Mouse (Mus musculus): ENCODE results near the gene Rgs13. TPM values are rescaled to one million over a fixed set of nuclear protein-coding genes. Genes with fewer than 3 reads are reported as not detected.

Rgs13 gene
- polyA plus RNA-seq, 1 experiment from 2014 or later, result not detected

- ATAC-seq (no peak), DNase-seq (no peak)
- no peak for TF ChIP-seq EP300 (IDR thresholded peaks at IDR 0.05; ENCODE audit: low read depth)
- TF ChIP-seq CTCF (IDR thresholded peaks at IDR 0.05; ENCODE audit: low read depth), result no peak
- no peaks in the 10 kb centered on the region for H3K4me1 ChIP-seq (ENCODE audit: insufficient read depth)
- H3K27me3 ChIP-seq (ENCODE audit: insufficient read depth, low read length), result no peaks in the 10 kb centered on the region
- no peaks in the 10 kb centered on the region for H3K9me3 ChIP-seq (ENCODE audit: low read length)
- no peak overlapping the region for H3K27ac ChIP-seq (ENCODE audit: low read depth)
- no peaks in the 10 kb centered on the region for H3K36me3 ChIP-seq (replicated peaks; ENCODE audit: insufficient read depth, low read length)
- no peak overlapping the region for H3K9ac ChIP-seq (replicated peaks)
- H3K4me3 ChIP-seq (ENCODE audit: low read depth, low read length), result no peak overlapping the region
- no peak overlapping the region for H3K4me2 ChIP-seq (ENCODE audit: low read depth, low read length)
- 72% methylated on average over 6 of the region's 6 CpGs for WGBS (ENCODE audit: insufficient replicate concordance)
Observed at GRCm38 (mm10) chr1:144115848-144116727, 61.1 kb downstream of the Rgs13 start.

DNA sequence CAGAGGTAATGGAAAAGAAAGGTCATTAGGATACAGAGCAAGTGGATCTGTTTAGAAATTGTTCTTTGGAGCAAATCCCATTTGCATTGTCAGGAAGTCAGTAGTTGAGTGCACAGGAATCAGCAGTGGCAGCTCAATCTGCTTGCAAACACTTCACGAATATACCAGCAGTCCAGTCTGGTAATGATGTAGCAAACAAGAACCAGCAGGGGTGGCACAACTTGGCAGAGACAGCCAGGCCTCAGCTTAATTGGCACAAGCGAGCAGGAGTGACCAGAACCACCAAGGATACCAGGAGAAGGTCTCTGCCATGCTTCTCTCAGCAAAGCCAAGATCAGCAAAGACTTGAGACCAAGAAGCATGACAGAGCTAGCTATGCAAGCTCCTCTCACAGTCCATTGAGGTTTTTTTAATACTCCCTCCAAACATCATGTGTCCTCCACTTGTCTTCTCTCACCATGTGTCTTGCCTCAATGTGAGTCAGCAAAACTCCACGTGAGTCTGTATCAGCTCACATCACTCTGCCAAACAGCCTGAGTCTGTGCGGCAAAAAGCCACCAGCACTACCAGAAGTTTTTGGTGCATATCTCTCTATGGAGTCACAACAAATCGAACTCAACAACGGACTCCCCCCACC, 63.6 kb downstream of the Rgs13 start:
- no peaks in the 10 kb centered on the region for H3K4me1 ChIP-seq (ENCODE audit: insufficient read depth)
- no peaks in the 10 kb centered on the region for H3K27me3 ChIP-seq (ENCODE audit: insufficient read depth, low read length)
- H3K36me3 ChIP-seq (replicated peaks; ENCODE audit: insufficient read depth, low read length), result no peaks in the 10 kb centered on the region
- no peaks in the 10 kb centered on the region for H3K9me3 ChIP-seq (ENCODE audit: low read length)
- no peak overlapping the region for H3K9ac ChIP-seq (replicated peaks)
- no peak for DNase-seq
- H3K27ac ChIP-seq (ENCODE audit: low read depth), result no peak overlapping the region
- H3K4me2 ChIP-seq (ENCODE audit: low read depth, low read length), result no peak overlapping the region
- WGBS (ENCODE audit: insufficient replicate concordance), result 53% methylated on average over 6 of the region's 6 CpGs
- TF ChIP-seq EP300 (IDR thresholded peaks at IDR 0.05; ENCODE audit: low read depth), result no peak
- no peak for TF ChIP-seq CTCF (IDR thresholded peaks at IDR 0.05; ENCODE audit: low read depth)
- ATAC-seq, result no peak
- no peak overlapping the region for H3K4me3 ChIP-seq (ENCODE audit: low read depth, low read length)

- H3K27me3 ChIP-seq (ENCODE audit: insufficient read depth, low read length), result no peaks in the 10 kb centered on the region
- 55% methylated on average over 2 of the region's 2 CpGs for WGBS (ENCODE audit: insufficient replicate concordance)
- no peaks in the 10 kb centered on the region for H3K4me1 ChIP-seq (ENCODE audit: insufficient read depth)
- no peaks in the 10 kb centered on the region for H3K36me3 ChIP-seq (replicated peaks; ENCODE audit: insufficient read depth, low read length)
- DNase-seq (no peak), ATAC-seq (no peak)
- no peak overlapping the region for H3K4me3 ChIP-seq (ENCODE audit: low read depth, low read length)
- no peak overlapping the region for H3K4me2 ChIP-seq (ENCODE audit: low read depth, low read length)
- no peak overlapping the region for H3K9ac ChIP-seq (replicated peaks)
- no peaks in the 10 kb centered on the region for H3K9me3 ChIP-seq (ENCODE audit: low read length)
- no peak for TF ChIP-seq CTCF (IDR thresholded peaks at IDR 0.05; ENCODE audit: low read depth)
- no peak for TF ChIP-seq EP300 (IDR thresholded peaks at IDR 0.05; ENCODE audit: low read depth)
- H3K27ac ChIP-seq (ENCODE audit: low read depth), result no peak overlapping the region
Observed at GRCm38 (mm10) chr1:144112946-144113345, 64.2 kb downstream of the Rgs13 start.

DNA sequence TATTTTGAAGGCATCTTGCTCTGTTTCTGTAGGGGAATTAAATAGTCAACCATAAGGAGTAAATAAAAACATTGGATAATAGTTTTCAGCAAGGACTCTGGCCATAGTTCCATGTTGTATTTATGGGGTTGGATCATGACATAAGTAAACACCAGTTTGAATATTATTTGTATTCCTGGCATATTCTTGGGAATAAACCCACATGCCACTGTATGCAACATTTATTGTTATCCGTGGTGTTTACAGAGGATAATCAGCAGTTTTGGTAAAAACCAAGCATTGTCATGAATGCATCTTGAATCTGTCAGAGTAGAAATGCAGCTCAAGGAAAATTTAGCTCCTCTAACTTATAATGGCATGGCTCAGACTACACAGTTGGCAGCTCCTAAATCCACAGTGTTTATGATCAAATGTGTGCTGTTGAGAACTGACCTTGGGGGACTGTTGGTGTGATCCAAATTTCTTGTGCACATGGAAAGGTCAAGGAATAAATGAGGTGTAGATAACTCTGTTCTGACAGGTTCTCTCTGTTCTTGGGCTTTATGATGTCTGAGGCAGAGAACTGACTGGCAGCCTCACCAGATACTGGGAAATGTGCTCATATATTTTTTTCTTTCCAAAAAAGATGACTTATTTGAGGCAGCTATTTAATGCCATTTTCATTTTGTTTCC, 78.4 kb downstream of the Rgs13 start:
- Histone ChIP-seq H3K36me3 (replicated peaks; ENCODE audit: insufficient read depth, low read length) (no peaks in the 10 kb centered on the region), H3K4me1 (ENCODE audit: insufficient read depth) (no peaks in the 10 kb centered on the region), H3K9ac (replicated peaks) (no peak overlapping the region), H3K4me3 (ENCODE audit: low read depth, low read length) (no peak overlapping the region), H3K4me2 (ENCODE audit: low read depth, low read length) (no peak overlapping the region), H3K27me3 (ENCODE audit: insufficient read depth, low read length) (no peaks in the 10 kb centered on the region), H3K27ac (ENCODE audit: low read depth) (no peak overlapping the region), H3K9me3 (ENCODE audit: low read length) (no peaks in the 10 kb centered on the region)
- WGBS (ENCODE audit: insufficient replicate concordance), result 57% methylated on average over 1 of the region's 1 CpGs
- TF ChIP-seq CTCF (IDR thresholded peaks at IDR 0.05; ENCODE audit: low read depth) (no peak), EP300 (IDR thresholded peaks at IDR 0.05; ENCODE audit: low read depth) (no peak)
- DNase-seq (no peak), ATAC-seq (no peak)

GRCm38 (mm10) chr1:144090410-144090809, 86.8 kb downstream of the Rgs13 start:
- Histone ChIP-seq H3K4me2 (ENCODE audit: low read depth, low read length) (no peak overlapping the region), H3K4me1 (ENCODE audit: insufficient read depth) (no peaks in the 10 kb centered on the region), H3K9ac (replicated peaks) (no peak overlapping the region), H3K36me3 (replicated peaks; ENCODE audit: insufficient read depth, low read length) (no peaks in the 10 kb centered on the region), H3K27me3 (ENCODE audit: insufficient read depth, low read length) (no peaks in the 10 kb centered on the region), H3K27ac (ENCODE audit: low read depth) (no peak overlapping the region), H3K4me3 (ENCODE audit: low read depth, low read length) (no peak overlapping the region), H3K9me3 (ENCODE audit: low read length) (no peaks in the 10 kb centered on the region)
- no peak for ATAC-seq
- WGBS (ENCODE audit: insufficient replicate concordance), result 71% methylated on average over 1 of the region's 1 CpGs
- no peak for DNase-seq
- no peak for TF ChIP-seq CTCF (IDR thresholded peaks at IDR 0.05; ENCODE audit: low read depth)
- TF ChIP-seq EP300 (IDR thresholded peaks at IDR 0.05; ENCODE audit: low read depth), result no peak

Other genes with a start within 250 kb of the Rgs13 start
- 26.0 and 27.8 TPM in 2 replicates for gene Rgs2, start 173.2 kb downstream of the Rgs13 start, polyA plus RNA-seq (2015; fragmentation: Nextera tagmentation; extraction: Ambion mirVana)
- 1.8 and 2.8 TPM in 2 replicates for gene Rgs1, start 71.9 kb upstream of the Rgs13 start, polyA plus RNA-seq (2015; fragmentation: Nextera tagmentation; extraction: Ambion mirVana)